Mouse (Mus musculus) MEL (cell line): ENCODE results near the gene Fbxw2. TPM values are rescaled to one million over a fixed set of nuclear protein-coding genes. Genes with fewer than 3 reads are reported as not detected.

Source experiments
- DNase-seq: peaks from one replicate; pipeline ENCODE4 v3.0.0; 2011; ENCODE audit warnings: low read depth, low spot score
- H3K27ac ChIP-seq: 2 replicates; pipeline ENCODE4 v1.5.1; 2012; ENCODE audit warnings: low read depth, mild to moderate bottlenecking, control low read depth, low read length, moderate library complexity; ENCODE audit not compliant: control insufficient read depth
- H3K27me3 ChIP-seq, 2 experiments: fragments of 150-350 bp in 1 of 2; sonication (generic) in 1 of 2; 2 replicates each; pipeline ENCODE4 v1.6.1; 2012; ENCODE audit warnings: low read length in 2 of 2, mild to moderate bottlenecking in 2 of 2, improper control_type of control experiment in 1 of 2, moderate library complexity in 1 of 2; ENCODE audit not compliant: insufficient read depth in 2 of 2, control insufficient read depth in 1 of 2
- H3K36me3 ChIP-seq, 2 experiments: 2 replicates each; pipeline ENCODE4 v1.6.1; 2012 to 2014; ENCODE audit warnings: low read length in 2 of 2, improper control_type of control experiment in 1 of 2, inconsistent platforms in 1 of 2, mild to moderate bottlenecking in 1 of 2; ENCODE audit not compliant: insufficient read depth in 2 of 2, control insufficient read depth in 1 of 2
- H3K4me1 ChIP-seq, 2 experiments: fragments of 150-350 bp in 1 of 2; sonication (generic) in 1 of 2; 2 replicates each; pipeline ENCODE4 v1.6.1; 2012; ENCODE audit warnings: low read length in 2 of 2, improper control_type of control experiment in 1 of 2, mild to moderate bottlenecking in 1 of 2; ENCODE audit not compliant: insufficient read depth in 2 of 2, control insufficient read depth in 1 of 2
- H3K4me3 ChIP-seq, 2 experiments: fragments of 150-350 bp in 1 of 2; sonication (generic) in 1 of 2; 2 replicates each; pipeline ENCODE4 v1.5.1; 2012; ENCODE audit warnings: low read depth in 2 of 2, low read length in 2 of 2, mild to moderate bottlenecking in 2 of 2, moderate library complexity in 2 of 2, control low read depth in 1 of 2, improper control_type of control experiment in 1 of 2; ENCODE audit not compliant: control insufficient read depth in 1 of 2, insufficient read depth in 1 of 2
- H3K79me2 ChIP-seq: 2 replicates; pipeline ENCODE4 v1.6.1; 2012; ENCODE audit warnings: mild to moderate bottlenecking, low read length, moderate library complexity; ENCODE audit not compliant: control insufficient read depth, poor library complexity, insufficient read depth
- H3K9ac ChIP-seq: 2 replicates; pipeline ENCODE4 v1.6.1; 2012; ENCODE audit warnings: low read depth, mild to moderate bottlenecking, control low read depth, low read length, moderate library complexity; ENCODE audit not compliant: control insufficient read depth, poor library complexity, severe bottlenecking
- H3K9me3 ChIP-seq: fragments of 150-350 bp; sonication (generic); replicated peaks from 2 replicates; pipeline ENCODE4 v1.6.1; 2012; ENCODE audit warnings: mild to moderate bottlenecking, low read length, improper control_type of control experiment, moderate library complexity; ENCODE audit not compliant: insufficient read depth
- CHD2 ChIP-seq: IDR thresholded peaks from 2 replicates; pipeline ENCODE4 v1.6.1; 2011; ENCODE audit warnings: low read length, improper control_type of control experiment
- CTCF ChIP-seq, 3 experiments: IDR thresholded peaks in 2 of 3; conservative IDR thresholded peaks in 1 of 3; 2 replicates each; pipeline ENCODE4 v1.5.1; 2011 to 2012; ENCODE audit warnings: low read length in 3 of 3, low read depth in 2 of 3, mild to moderate bottlenecking in 2 of 3, improper control_type of control experiment in 1 of 3, inconsistent platforms in 1 of 3, mixed read lengths in 1 of 3, moderate library complexity in 1 of 3; ENCODE audit not compliant: control insufficient read depth in 1 of 3, insufficient read depth in 1 of 3, poor library complexity in 1 of 3, severe bottlenecking in 1 of 3
- ETS1 ChIP-seq: IDR thresholded peaks from 2 replicates; pipeline ENCODE4 v1.6.1; 2012; ENCODE audit warnings: low read depth, mild to moderate bottlenecking, inconsistent platforms, low read length, improper control_type of control experiment, moderate library complexity
- GABPA ChIP-seq: IDR thresholded peaks from 2 replicates; pipeline ENCODE4 v1.6.1; 2012; ENCODE audit warnings: low read depth, mild to moderate bottlenecking, inconsistent platforms, low read length, improper control_type of control experiment, moderate library complexity
- HCFC1 ChIP-seq: IDR thresholded peaks from 2 replicates; pipeline ENCODE4 v1.6.1; 2012; ENCODE audit warnings: low read depth, mild to moderate bottlenecking, inconsistent platforms, low read length, improper control_type of control experiment, moderate library complexity
- MYB ChIP-seq: IDR thresholded peaks from 2 replicates; pipeline ENCODE4 v1.6.1; 2011; ENCODE audit warnings: mild to moderate bottlenecking, low read depth, low read length, improper control_type of control experiment
- POLR2A ChIP-seq, 2 experiments: IDR thresholded peaks; 2 replicates each; pipeline ENCODE4 v1.6.1; 2011 to 2012; ENCODE audit warnings: low read length in 2 of 2, mild to moderate bottlenecking in 2 of 2, control low read depth in 1 of 2, improper control_type of control experiment in 1 of 2, low read depth in 1 of 2, moderate library complexity in 1 of 2; ENCODE audit not compliant: control insufficient read depth in 1 of 2, insufficient read depth in 1 of 2, poor library complexity in 1 of 2
- POLR2AphosphoS2 ChIP-seq: IDR thresholded peaks from 2 replicates; pipeline ENCODE4 v1.6.1; 2011; ENCODE audit warnings: low read length, improper control_type of control experiment
- RAD21 ChIP-seq: IDR thresholded peaks from 2 replicates; pipeline ENCODE4 v1.6.1; 2011; ENCODE audit warnings: mild to moderate bottlenecking, low read depth, low read length, improper control_type of control experiment
- RCOR1 ChIP-seq: IDR thresholded peaks from 2 replicates; pipeline ENCODE4 v1.6.1; 2012; ENCODE audit warnings: low read depth, mild to moderate bottlenecking, inconsistent platforms, low read length, improper control_type of control experiment
- SIN3A ChIP-seq: IDR thresholded peaks from 2 replicates; pipeline ENCODE4 v1.6.1; 2012; ENCODE audit warnings: low read length, improper control_type of control experiment, inconsistent platforms
- SMC3 ChIP-seq: IDR thresholded peaks from 2 replicates; pipeline ENCODE4 v1.6.1; 2011; ENCODE audit warnings: low read depth, low read length, improper control_type of control experiment
- TBP ChIP-seq: IDR thresholded peaks from 2 replicates; pipeline ENCODE4 v1.8.0; 2011; ENCODE audit warnings: low read depth, low read length, improper control_type of control experiment
- USF2 ChIP-seq, 2 experiments: IDR thresholded peaks; 2 replicates each; pipeline ENCODE4 v1.6.1; 2011 to 2012; ENCODE audit warnings: improper control_type of control experiment in 2 of 2, low read length in 2 of 2, borderline replicate concordance in 1 of 2, inconsistent platforms in 1 of 2, low read depth in 1 of 2, mild to moderate bottlenecking in 1 of 2; ENCODE audit not compliant: insufficient read depth in 1 of 2
- ZNF384 ChIP-seq: IDR thresholded peaks from 2 replicates; pipeline ENCODE4 v1.6.1; 2012; ENCODE audit warnings: low read depth, mild to moderate bottlenecking, inconsistent platforms, low read length, improper control_type of control experiment
- polyA plus RNA-seq, 2 experiments: library from polyadenylated mRNA; stranded (reverse) in 1 of 2; unstranded in 1 of 2; fragments of >175 nt in 1 of 2; fragments of >200 nt in 1 of 2; gene quantifications; 2 replicates each; pipeline versions ENCODE4 v1.2.1 to v1.2.4; 2012; ENCODE audit warnings: low replicate concordance in 2 of 2, low read depth in 1 of 2; ENCODE audit not compliant: insufficient read length in 2 of 2, insufficient read depth in 1 of 2, missing spikeins in 1 of 2
- total RNA-seq: library from RNA; depleted of rRNA; stranded (reverse); fragments of 300-350 nt; gene quantifications from 2 replicates; pipeline ENCODE4 v1.2.3, GENCODE M21; 2012

The Fbxw2 gene
- total and polyA plus RNA-seq, 3 experiments, result 43.7 to 101 (median 49.7) TPM

DNA sequence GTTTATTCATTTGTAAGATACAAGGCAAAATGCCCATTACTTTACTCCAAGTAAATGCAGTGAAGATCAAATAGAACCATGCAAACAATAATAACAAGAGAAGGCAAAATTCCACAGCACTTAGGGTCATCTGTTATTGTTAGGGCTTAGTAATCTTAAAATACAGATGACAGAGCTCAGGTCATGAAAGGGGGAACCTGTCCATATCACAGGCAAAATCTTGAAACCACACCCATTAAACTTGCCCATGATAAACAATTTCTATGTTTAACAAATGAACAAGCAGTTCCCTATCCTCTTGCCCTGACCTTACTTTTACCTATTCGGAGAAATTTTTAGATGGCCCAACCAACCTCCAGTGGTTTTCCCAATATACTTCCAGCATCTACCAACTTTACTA, 16.5 kb downstream of the Fbxw2 start (continued):
- TF ChIP-seq RAD21, result no peak

DNA sequence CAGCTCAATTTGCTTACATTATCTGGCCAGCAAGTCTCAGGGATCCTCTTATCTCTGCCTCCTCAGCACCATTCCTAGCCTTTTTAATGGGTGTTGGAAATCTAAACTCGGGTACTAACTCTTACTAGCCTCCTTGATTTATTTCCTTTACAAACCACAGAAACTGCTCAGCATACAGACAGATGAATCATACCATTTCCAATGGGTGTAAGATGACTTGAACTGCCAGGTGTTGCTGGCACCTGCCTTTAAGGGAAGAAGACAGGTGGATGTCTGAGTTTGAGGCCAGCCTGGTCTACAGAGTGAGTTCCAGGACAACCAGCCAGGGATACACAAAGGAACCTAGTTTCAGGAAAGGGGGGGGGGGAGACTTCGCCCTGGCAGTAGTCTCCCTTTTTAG, 18.1 kb downstream of the Fbxw2 start:
- Histone ChIP-seq H3K27me3 (no peaks in the 10 kb centered on the region), H3K27ac (no peak overlapping the region), H3K4me3 (no peak overlapping the region), H3K79me2 (peaks cover 55% of the 10 kb centered on the region), H3K9ac (no peak overlapping the region), H3K9me3 (no peaks in the 10 kb centered on the region), H3K4me1 (peaks cover 30 to 31% of the 10 kb centered on the region in 2 experiments), H3K36me3 (peaks cover 25 to 79% of the 10 kb centered on the region in 2 experiments)
- TF ChIP-seq USF2 (IDR thresholded peaks at IDR 0.05; ENCODE audit: borderline replicate concordance in 1 of 2, insufficient read depth in 1 of 2, low read depth in 1 of 2, low read length in 2 of 2) (no peak), SMC3 (no peak), ETS1 (no peak), MYB (no peak), SIN3A (no peak), POLR2A (IDR thresholded peaks at IDR 0.05; ENCODE audit: control insufficient read depth in 1 of 2, insufficient read depth in 1 of 2, low read depth in 1 of 2, low read length in 2 of 2, poor library complexity in 1 of 2) (no peak), POLR2AphosphoS2 (no peak), TBP (no peak), GABPA (no peak), CHD2 (no peak), RCOR1 (no peak; the same call in 1 of the 2 replicates), ZNF384 (no peak)
- no peak for DNase-seq

DNA sequence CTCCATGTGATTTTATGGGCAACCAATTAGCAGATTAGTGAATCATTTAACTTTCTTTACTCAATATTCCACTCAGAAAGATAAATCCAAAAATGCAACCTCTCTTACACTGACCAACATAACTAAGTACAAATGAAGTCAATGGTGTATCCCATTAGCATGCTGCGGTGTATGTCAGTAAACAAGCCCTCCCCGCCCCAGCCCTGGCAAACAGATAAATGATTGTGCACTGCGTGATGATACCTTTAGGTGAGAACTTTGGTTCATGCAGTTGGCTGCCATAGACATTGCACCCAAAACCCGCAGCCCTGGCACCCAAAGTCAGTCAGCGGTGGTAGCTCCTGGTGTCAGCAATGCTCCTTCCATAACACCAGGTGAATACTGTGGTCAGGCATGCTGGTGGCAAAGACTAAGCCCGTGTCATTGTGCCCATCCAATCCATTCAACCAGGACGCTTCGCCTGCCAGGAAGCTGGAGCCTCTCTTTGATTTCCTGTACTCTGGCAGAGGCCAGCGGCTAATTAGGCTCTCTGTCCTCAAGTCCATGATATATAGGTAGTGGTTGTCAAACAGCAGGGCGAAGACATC, 20.7 kb downstream of the Fbxw2 start:
- peaks cover 12 to 72% of the 10 kb centered on the region in 2 experiments for H3K36me3 ChIP-seq
- no peak for DNase-seq
- H3K27ac ChIP-seq, result no peak overlapping the region
- H3K4me1 ChIP-seq, result peaks cover 32 to 37% of the 10 kb centered on the region in 2 experiments
- H3K9ac ChIP-seq, result no peak overlapping the region
- no peaks in the 10 kb centered on the region for H3K27me3 ChIP-seq
- TF ChIP-seq CTCF (IDR thresholded peaks at IDR 0.05 in 2 of 3, conservative IDR thresholded peaks at IDR 0.05 in 1 of 3; ENCODE audit: control insufficient read depth in 1 of 3, insufficient read depth in 1 of 3, low read depth in 2 of 3, low read length in 3 of 3, poor library complexity in 1 of 3, severe bottlenecking in 1 of 3) (no peak), HCFC1 (no peak), GABPA (no peak)
- H3K9me3 ChIP-seq, result no peaks in the 10 kb centered on the region
- peaks cover 54% of the 10 kb centered on the region for H3K79me2 ChIP-seq
- no peak overlapping the region for H3K4me3 ChIP-seq
